9 mouse cellular contexts compared by ENCODE assay signal in the genomic region with DNA sequence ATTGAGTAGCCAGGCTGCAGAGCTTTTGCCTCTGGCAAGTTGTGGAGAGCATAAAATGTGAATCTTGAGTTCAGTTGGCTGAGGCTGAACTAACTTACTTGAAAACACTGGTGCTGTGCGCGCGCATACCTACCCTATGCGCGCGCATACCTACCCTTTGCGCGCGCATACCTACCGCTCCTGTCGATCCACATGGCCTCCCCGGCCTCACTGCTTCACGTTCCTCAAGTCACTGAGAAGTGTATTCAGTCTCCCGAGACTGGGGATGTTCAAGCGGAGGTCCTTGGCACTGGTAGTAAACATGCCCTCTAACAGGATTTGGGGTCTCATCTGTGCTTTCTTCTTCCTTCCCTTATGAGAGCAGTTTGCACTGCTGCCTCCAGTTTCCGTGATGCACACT. TPM values are rescaled to one million over a fixed set of nuclear protein-coding genes. Genes with fewer than 3 reads are reported as not detected.
DNase-seq lines count a peak whose midpoint lies in the region; ATAC-seq lines count a peak whose summit lies in the region.
"Had no signal": no experiment of that assay in that cellular context is flagged by ENCODE, and none has a peak within 500 bp of the region (broad histone marks: within the 10 kb centered on the region; RNA-seq: fewer than 3 reads in every experiment).

No protein-coding gene starts in this region.

- no peaks in the 10 kb centered on the region for H3K27me3 ChIP-seq in forebrain, embryonic 11.5 days (ENCODE audit: control insufficient read depth, insufficient read depth, low read length)
- H3K27me3 ChIP-seq in limb, embryonic 15.5 days = no peaks in the 10 kb centered on the region
- no peaks in the 10 kb centered on the region for H3K27me3 ChIP-seq in stomach, embryonic 14.5 days (ENCODE audit: control insufficient read depth, insufficient read depth, low read length)

- peak overlapping the region; percentile 31 for H3K4me2 ChIP-seq in forebrain, embryonic 11.5 days (ENCODE audit: low read depth, low read length, severe bottlenecking)
- H3K4me2 ChIP-seq in limb, embryonic 15.5 days = peak overlapping the region; percentile 32
- H3K4me2 ChIP-seq in stomach, embryonic 14.5 days (replicated peaks; ENCODE audit: low read depth, low read length) = peak overlapping the region; percentile 40

- ATAC-seq in forebrain, embryonic 11.5 days (replicated peaks; ENCODE audit: low FRiP score) = no peak
- no peak for ATAC-seq in limb, embryonic 15.5 days (ENCODE audit: insufficient number of reproducible peaks, low FRiP score, low TSS enrichment, low read depth)
- no peak for ATAC-seq in stomach, embryonic 14.5 days (ENCODE audit: insufficient number of reproducible peaks, insufficient read depth, low FRiP score, low read depth)
- no peak for ATAC-seq in granulocyte monocyte progenitor cell, adult 5-6 weeks (replicated peaks; ENCODE audit: poor library complexity, severe bottlenecking)

- no peaks in the 10 kb centered on the region for H3K9me3 ChIP-seq in forebrain, embryonic 11.5 days (ENCODE audit: control insufficient read depth, low read length)
- H3K9me3 ChIP-seq in limb, embryonic 15.5 days = no peaks in the 10 kb centered on the region
- H3K9me3 ChIP-seq in stomach, embryonic 14.5 days (ENCODE audit: control insufficient read depth, low read depth, low read length) = no peaks in the 10 kb centered on the region

- H3K9ac ChIP-seq in forebrain, embryonic 11.5 days (ENCODE audit: low read length) = peak overlapping the region; percentile 9
- H3K9ac ChIP-seq in limb, embryonic 15.5 days = no peak overlapping the region
- H3K9ac ChIP-seq in stomach, embryonic 14.5 days (replicated peaks; ENCODE audit: low read depth, low read length) = peak overlapping the region; percentile 18; the same call in 1 of the 2 replicates

- no peaks in the 10 kb centered on the region for H3K36me3 ChIP-seq in forebrain, embryonic 11.5 days (ENCODE audit: control insufficient read depth, insufficient read depth, low read length)
- H3K36me3 ChIP-seq in limb, embryonic 15.5 days = peaks cover 7% of the 10 kb centered on the region
- no peaks in the 10 kb centered on the region for H3K36me3 ChIP-seq in stomach, embryonic 14.5 days (ENCODE audit: control insufficient read depth, insufficient read depth, low read length)

- H3K4me1 ChIP-seq in forebrain, embryonic 11.5 days (replicated peaks; ENCODE audit: control insufficient read depth, insufficient read depth, low read length) = no peaks in the 10 kb centered on the region
- H3K4me1 ChIP-seq in limb, embryonic 15.5 days = no peaks in the 10 kb centered on the region
- H3K4me1 ChIP-seq in stomach, embryonic 14.5 days (ENCODE audit: control insufficient read depth, insufficient read depth, low read length) = no peaks in the 10 kb centered on the region

- peak overlapping the region; percentile 18 for H3K4me3 ChIP-seq in forebrain, embryonic 11.5 days (ENCODE audit: low read depth, low read length)
- peak overlapping the region; percentile 34 for H3K4me3 ChIP-seq in limb, embryonic 15.5 days
- H3K4me3 ChIP-seq in stomach, embryonic 14.5 days (ENCODE audit: low read depth, low read length) = peak overlapping the region; percentile 32

- peak; percentile 49 for DNase-seq in adrenal gland, postnatal 10 days
- DNase-seq in adrenal gland, postnatal 25 days = no peak
- DNase-seq in CD4-positive helper T cell, adult 2 months (ENCODE audit: low read depth, low spot score) = peak; percentile 82
- DNase-seq in forebrain, embryonic 11.5 days (ENCODE audit: low spot score) = peak; percentile 75
- DNase-seq in adrenal gland, adult 2 months = no peak

- WGBS in forebrain, embryonic 11.5 days = 31% methylated on average over 16 of the region's 16 CpGs
- WGBS in limb, embryonic 15.5 days = 39% methylated on average over 16 of the region's 16 CpGs
- 43% methylated on average over 16 of the region's 16 CpGs for WGBS in stomach, embryonic 14.5 days

- no peak overlapping the region for H3K27ac ChIP-seq in forebrain, embryonic 11.5 days (ENCODE audit: low read depth, low read length)
- H3K27ac ChIP-seq in limb, embryonic 15.5 days = no peak overlapping the region
- no peak overlapping the region for H3K27ac ChIP-seq in stomach, embryonic 14.5 days (ENCODE audit: low read length)

RNA-seq across cellular contexts. Expression of a gene that starts 32.8 kb away (rescaled TPM):
- total RNA-seq in adrenal gland, postnatal 10 days (2021) = under 1 TPM; 0.09 to 0.15 TPM
- not detected in 2 replicates for total RNA-seq in adrenal gland, postnatal 25 days (2021)
- polyA plus RNA-seq in forebrain, embryonic 11.5 days (2014; fragmentation: Nextera tagmentation; extraction: Ambion mirVana) = 0.05 and 0.07 TPM in 2 replicates
- polyA plus RNA-seq in limb, embryonic 15.5 days (2015; fragmentation: Nextera tagmentation; extraction: Ambion mirVana) = 0.10 TPM in 1 of 2 replicates, not detected in the other
- polyA plus RNA-seq in stomach, embryonic 14.5 days (2014; fragmentation: Nextera tagmentation; extraction: Ambion mirVana) = not detected in 2 replicates
- total RNA-seq in adrenal gland, adult 2 months (2021) = not detected
- not detected in 2 replicates for polyA plus RNA-seq in adrenal gland, adult 2 months (2012; rRNA removed)
- total RNA-seq in granulocyte monocyte progenitor cell, adult 5-6 weeks (2014; fragmentation: Nextera tagmentation) = not detected in 2 replicates
- not detected in 2 replicates for total RNA-seq in granulocyte monocyte progenitor cell, adult 5-6 weeks (2017)
- total RNA-seq: liver, adult 2 months had no signal
- polyA plus RNA-seq: liver, adult 2 months had no signal

RNA-seq across cellular contexts. Expression of a gene that starts 42.1 kb away (rescaled TPM):
- total RNA-seq in adrenal gland, postnatal 10 days (2021) = 10 to 100 TPM; 27.5 to 31.5 TPM
- 29.8 and 33.7 TPM in 2 replicates for total RNA-seq in adrenal gland, postnatal 25 days (2021)
- 74.1 and 77.0 TPM in 2 replicates for polyA plus RNA-seq in forebrain, embryonic 11.5 days (2014; fragmentation: Nextera tagmentation; extraction: Ambion mirVana)
- 43.2 and 43.9 TPM in 2 replicates for polyA plus RNA-seq in limb, embryonic 15.5 days (2015; fragmentation: Nextera tagmentation; extraction: Ambion mirVana)
- polyA plus RNA-seq in stomach, embryonic 14.5 days (2014; fragmentation: Nextera tagmentation; extraction: Ambion mirVana) = 53.2 and 56.2 TPM in 2 replicates
- 10 to 100 TPM; 25.5 to 27.6 TPM for total RNA-seq in adrenal gland, adult 2 months (2021)
- polyA plus RNA-seq in adrenal gland, adult 2 months (2012; rRNA removed) = 7.5 and 9.9 TPM in 2 replicates
- 27.8 and 39.6 TPM in 2 replicates for total RNA-seq in granulocyte monocyte progenitor cell, adult 5-6 weeks (2014; fragmentation: Nextera tagmentation)
- total RNA-seq in granulocyte monocyte progenitor cell, adult 5-6 weeks (2017) = 29.8 and 32.1 TPM in 2 replicates

Comparison
In these comparisons a context has a peak if more than half of its experiments do, and no peak if none do; other contexts are left out.
1. DNase-seq: peak in adrenal gland, postnatal 10 days (single experiment), CD4-positive helper T cell, adult 2 months (single experiment) and forebrain, embryonic 11.5 days (single experiment); none in adrenal gland, postnatal 25 days (single experiment) and adrenal gland, adult 2 months (single experiment).
2. Peak in every context shown above with its lines, with median percentiles within 50 percentile points of each other: H3K4me2 ChIP-seq and H3K4me3 ChIP-seq.